Mouse (Mus musculus) megakaryocyte, embryonic 14.5 days (primary cell): ENCODE results near the gene Gm21985.

Experiments
- FLI1 ChIP-seq: IDR thresholded peaks from 2 replicates; pipeline ENCODE4 v1.6.1; 2012; ENCODE audit warnings: low read length, inconsistent platforms, mixed read lengths
- GATA1 ChIP-seq: IDR thresholded peaks from 3 replicates; pipeline ENCODE4 v1.6.1; 2012; ENCODE audit warnings: mixed read lengths, low read length, inconsistent platforms, borderline replicate concordance

GRCm38 (mm10) chr2:112353685-112354455 lies 87.8 kb downstream of the Gm21985 start:
- no peak for TF ChIP-seq GATA1
- TF ChIP-seq FLI1: no peak
